Mouse (Mus musculus) megakaryocyte, embryonic 14.5 days (primary cell): ENCODE measurements around the gene Nelfe. TPM values are rescaled to one million over a fixed set of nuclear protein-coding genes. Genes with fewer than 3 reads are reported as not detected.

Experiments
- H3K27me3 ChIP-seq: replicated peaks from 2 replicates; pipeline ENCODE3; 2012; ENCODE audit warnings: inconsistent platforms
- H3K36me3 ChIP-seq: replicated peaks from 2 replicates; pipeline ENCODE3; 2012; ENCODE audit warnings: low read length, inconsistent platforms, mixed read lengths
- H3K4me1 ChIP-seq: 2 replicates; pipeline ENCODE4 v1.6.1; 2012; ENCODE audit warnings: inconsistent platforms
- H3K4me3 ChIP-seq: replicated peaks from 2 replicates; pipeline ENCODE3; 2012; ENCODE audit warnings: moderate library complexity, mild to moderate bottlenecking, inconsistent platforms
- H3K9me3 ChIP-seq: 2 replicates; pipeline ENCODE4 v1.6.1; 2012; ENCODE audit warnings: inconsistent platforms
- FLI1 ChIP-seq: IDR thresholded peaks from 2 replicates; pipeline ENCODE4 v1.6.1; 2012; ENCODE audit warnings: low read length, inconsistent platforms, mixed read lengths
- GATA1 ChIP-seq: IDR thresholded peaks from 3 replicates; pipeline ENCODE4 v1.6.1; 2012; ENCODE audit warnings: mixed read lengths, low read length, inconsistent platforms, borderline replicate concordance
- polyA plus RNA-seq: library from polyadenylated mRNA; stranded (reverse); fragments of >175 nt; gene quantifications from 2 replicates; pipeline ENCODE4 v1.2.3, GENCODE M21; 2012; ENCODE audit warnings: low replicate concordance; ENCODE audit not compliant: insufficient read depth

Nelfe gene
- polyA plus RNA-seq, 1 experiment = 220 TPM

DNA sequence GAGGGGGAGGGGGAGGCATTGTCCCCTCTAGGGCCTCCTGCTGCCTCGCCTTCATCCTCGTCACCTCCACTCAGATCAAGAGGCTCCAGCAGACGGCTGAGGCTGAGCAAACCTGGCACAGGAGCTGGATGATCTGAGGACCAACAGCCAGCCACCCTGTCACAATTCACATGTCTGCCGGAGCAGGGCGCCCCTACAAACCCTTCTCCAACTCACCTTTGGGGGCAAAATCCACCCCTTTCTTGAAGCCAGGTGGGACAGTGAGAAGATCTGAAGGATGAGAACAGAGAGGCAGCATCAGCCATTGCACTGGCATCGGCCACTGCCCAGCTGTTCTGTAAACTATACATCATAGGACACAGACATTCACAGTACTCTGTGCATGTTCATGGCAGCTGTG is 3.0 kb upstream of the Nelfe start:
- no peak overlapping the region for H3K4me3 ChIP-seq
- H3K9me3 ChIP-seq = no peaks in the 10 kb centered on the region
- H3K36me3 ChIP-seq = peaks cover 70% of the 10 kb centered on the region
- no peaks in the 10 kb centered on the region for H3K27me3 ChIP-seq
- no peak for TF ChIP-seq GATA1
- no peak for TF ChIP-seq FLI1
- H3K4me1 ChIP-seq = peaks cover 31% of the 10 kb centered on the region

DNA sequence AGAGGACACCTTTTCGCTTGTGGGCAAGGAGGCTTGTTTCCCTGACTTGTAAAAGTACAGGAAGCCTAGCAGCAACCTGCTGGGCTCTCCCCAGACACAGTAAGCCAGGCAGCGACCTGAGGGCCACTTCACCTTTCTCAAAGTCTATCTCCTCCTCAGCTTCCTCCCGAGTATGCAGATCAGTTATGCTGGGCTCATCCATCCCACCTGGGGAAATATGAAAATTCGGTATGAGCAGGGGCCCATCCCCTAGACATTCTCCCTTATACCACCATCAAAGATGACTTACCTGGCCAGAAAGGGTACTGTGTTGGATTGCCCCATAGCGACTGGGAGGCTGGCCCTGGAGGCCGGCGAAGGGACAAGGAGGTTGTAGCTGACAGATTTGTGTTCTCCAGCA is 2.6 kb upstream of the Nelfe start:
- no peaks in the 10 kb centered on the region for H3K27me3 ChIP-seq
- H3K9me3 ChIP-seq = no peaks in the 10 kb centered on the region
- no peak for TF ChIP-seq FLI1
- no peak for TF ChIP-seq GATA1
- H3K36me3 ChIP-seq = peaks cover 70% of the 10 kb centered on the region
- H3K4me1 ChIP-seq = peaks cover 33% of the 10 kb centered on the region
- H3K4me3 ChIP-seq = no peak overlapping the region

DNA sequence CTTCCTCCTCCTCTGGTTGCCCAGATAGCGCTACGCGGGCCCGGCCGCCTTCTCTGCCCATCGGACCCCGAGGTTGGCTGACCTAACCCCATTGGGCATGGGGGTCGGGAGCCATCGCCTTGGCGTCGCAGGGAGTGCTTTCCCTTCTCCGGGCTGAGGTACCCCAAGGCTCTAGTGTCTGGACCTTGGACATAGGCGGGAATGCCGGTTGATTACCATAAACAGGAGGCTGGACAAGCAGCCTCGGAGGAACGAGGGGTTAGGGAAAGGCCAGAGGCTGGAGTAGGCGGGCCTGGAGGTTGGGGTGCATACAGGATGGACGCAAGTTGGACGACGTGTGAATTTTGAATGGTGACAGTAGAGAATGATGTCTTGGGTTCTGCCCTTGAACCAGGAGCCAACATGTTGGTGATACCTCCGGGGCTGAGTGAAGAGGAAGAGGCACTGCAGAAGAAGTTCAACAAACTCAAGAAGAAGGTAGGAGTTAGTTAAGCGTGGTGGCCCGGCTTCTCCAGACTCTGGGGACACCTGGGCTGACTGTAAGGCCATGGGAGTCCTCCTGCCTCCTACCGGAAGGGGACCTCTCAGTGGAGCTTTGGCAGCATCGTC is 430 bp downstream of the Nelfe start:
- Histone ChIP-seq H3K36me3 (peaks cover 68% of the 10 kb centered on the region), H3K4me3 (peak overlapping the region; percentile 94), H3K27me3 (no peaks in the 10 kb centered on the region), H3K4me1 (peaks cover 33% of the 10 kb centered on the region), H3K9me3 (no peaks in the 10 kb centered on the region)
- TF ChIP-seq GATA1 (no peak), FLI1 (no peak)

DNA sequence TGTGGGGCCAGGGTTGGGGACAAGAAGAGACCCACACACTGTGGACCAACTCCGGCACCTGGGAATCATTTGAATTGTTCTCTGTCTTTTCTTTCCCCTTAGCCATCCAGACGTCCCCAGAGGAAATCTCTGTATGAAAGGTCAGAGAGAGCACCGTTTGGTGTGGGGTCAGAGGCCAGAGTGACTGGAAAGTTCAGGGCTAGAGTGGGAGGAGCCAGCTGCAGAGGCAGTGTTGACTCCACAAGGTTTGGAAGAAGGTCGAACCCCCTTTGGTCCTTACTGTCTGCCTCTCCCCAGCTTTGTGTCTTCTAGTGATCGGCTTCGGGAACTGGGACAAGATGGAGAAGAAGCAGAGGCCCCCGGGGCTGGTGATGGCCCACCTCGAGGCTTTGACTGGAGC is 3.3 kb downstream of the Nelfe start:
- no peak for TF ChIP-seq FLI1
- TF ChIP-seq GATA1 = no peak
- H3K36me3 ChIP-seq = peaks cover 69% of the 10 kb centered on the region
- no peaks in the 10 kb centered on the region for H3K9me3 ChIP-seq
- H3K4me3 ChIP-seq = no peak overlapping the region
- no peaks in the 10 kb centered on the region for H3K27me3 ChIP-seq
- peaks cover 40% of the 10 kb centered on the region for H3K4me1 ChIP-seq

DNA sequence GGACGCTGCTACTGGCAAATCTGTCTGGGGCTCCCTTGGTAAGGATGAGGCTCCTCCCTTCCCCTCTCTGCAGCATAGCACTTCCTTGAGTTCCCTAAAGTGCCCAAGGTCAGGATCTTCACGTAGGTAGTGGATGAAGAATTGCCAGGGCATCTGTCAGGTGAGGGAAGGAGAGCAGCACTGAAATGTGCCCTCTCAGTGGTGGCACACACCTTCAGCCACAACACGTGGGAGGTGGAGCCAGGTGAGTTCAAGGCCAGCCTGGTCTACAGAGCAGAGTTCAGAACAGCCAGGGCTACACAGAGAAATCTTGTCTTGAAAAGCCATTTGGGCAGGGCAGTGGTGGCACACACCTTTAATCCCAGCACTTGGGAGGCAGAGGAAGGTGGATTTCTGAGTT is 4.6 kb downstream of the Nelfe start:
- Histone ChIP-seq H3K4me1 (peaks cover 41% of the 10 kb centered on the region), H3K4me3 (no peak overlapping the region), H3K27me3 (no peaks in the 10 kb centered on the region), H3K36me3 (peaks cover 66% of the 10 kb centered on the region), H3K9me3 (no peaks in the 10 kb centered on the region)
- TF ChIP-seq GATA1 (no peak), FLI1 (no peak)

DNA sequence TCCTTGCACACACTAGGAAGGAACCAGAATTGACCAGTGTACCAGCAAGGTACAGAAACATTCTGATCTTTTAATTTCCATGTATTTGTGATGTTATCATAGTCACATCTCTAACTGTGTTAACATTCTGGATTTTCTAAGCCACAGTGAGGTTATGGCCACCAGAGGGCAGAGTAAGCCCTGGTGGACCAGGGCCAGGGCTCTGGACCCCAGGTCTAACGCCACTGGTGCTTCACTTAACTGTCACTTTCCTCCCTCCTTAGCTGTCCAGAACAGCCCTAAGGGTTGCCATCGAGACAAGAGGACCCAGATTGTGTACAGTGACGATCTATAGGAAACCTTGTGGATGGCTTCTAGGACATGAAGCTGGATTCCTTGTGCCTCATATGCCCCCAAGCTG is 5.6 kb downstream of the Nelfe start:
- Histone ChIP-seq H3K9me3 (no peaks in the 10 kb centered on the region), H3K4me3 (no peak overlapping the region), H3K4me1 (peaks cover 46% of the 10 kb centered on the region), H3K27me3 (peaks cover 7% of the 10 kb centered on the region), H3K36me3 (peaks cover 66% of the 10 kb centered on the region)
- TF ChIP-seq FLI1 (no peak), GATA1 (no peak; the same call in 2 of the 3 replicates)

DNA sequence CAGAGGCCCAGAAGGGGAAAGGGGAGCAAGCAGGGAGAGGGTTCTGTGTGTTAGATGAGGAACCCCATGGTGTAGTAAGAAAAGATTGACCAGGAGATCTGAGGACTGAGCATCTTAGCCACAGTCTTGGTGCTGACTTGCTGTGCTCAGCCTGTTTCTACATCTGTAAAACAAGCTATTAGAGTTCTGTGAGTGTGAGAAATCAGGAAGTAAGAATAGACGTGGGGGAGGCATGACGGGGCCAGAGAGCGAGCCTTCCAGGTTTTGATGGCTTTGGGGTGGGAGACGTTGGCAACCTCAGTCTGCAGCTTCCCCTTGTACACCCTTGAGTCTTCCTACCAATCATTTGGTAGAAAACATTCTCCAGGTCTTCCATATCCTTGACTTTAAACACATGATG is 8.5 kb downstream of the Nelfe start:
- TF ChIP-seq GATA1 (no peak), FLI1 (no peak)
- H3K27me3 ChIP-seq = peaks cover 35% of the 10 kb centered on the region
- H3K36me3 ChIP-seq = peaks cover 47% of the 10 kb centered on the region
- no peaks in the 10 kb centered on the region for H3K9me3 ChIP-seq
- no peak overlapping the region for H3K4me3 ChIP-seq
- H3K4me1 ChIP-seq = peaks cover 30% of the 10 kb centered on the region

DNA sequence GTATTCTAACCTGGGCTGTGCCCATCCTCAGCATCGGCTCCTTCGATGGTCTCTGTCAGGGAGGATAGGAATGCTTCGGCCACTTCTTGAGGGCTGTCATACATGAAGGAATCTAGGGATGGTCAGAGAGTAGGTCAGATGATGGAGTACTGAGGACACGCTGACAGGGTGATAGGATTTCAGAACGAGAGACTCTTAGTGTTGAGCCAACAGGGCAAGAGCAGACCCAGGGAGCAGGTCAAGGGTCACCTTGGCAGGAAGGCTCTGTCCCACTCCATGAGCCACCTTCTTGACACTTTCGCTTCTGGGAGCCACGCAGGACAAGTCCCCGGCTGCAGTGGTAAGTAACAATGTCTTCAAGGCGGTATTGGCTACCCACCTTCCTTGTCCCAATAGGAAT is 10.3 kb downstream of the Nelfe start:
- no peak for TF ChIP-seq FLI1
- no peak for TF ChIP-seq GATA1
- Histone ChIP-seq H3K4me3 (no peak overlapping the region), H3K4me1 (peaks cover 39% of the 10 kb centered on the region), H3K9me3 (no peaks in the 10 kb centered on the region), H3K27me3 (peaks cover 48% of the 10 kb centered on the region), H3K36me3 (peaks cover 29% of the 10 kb centered on the region)

DNA sequence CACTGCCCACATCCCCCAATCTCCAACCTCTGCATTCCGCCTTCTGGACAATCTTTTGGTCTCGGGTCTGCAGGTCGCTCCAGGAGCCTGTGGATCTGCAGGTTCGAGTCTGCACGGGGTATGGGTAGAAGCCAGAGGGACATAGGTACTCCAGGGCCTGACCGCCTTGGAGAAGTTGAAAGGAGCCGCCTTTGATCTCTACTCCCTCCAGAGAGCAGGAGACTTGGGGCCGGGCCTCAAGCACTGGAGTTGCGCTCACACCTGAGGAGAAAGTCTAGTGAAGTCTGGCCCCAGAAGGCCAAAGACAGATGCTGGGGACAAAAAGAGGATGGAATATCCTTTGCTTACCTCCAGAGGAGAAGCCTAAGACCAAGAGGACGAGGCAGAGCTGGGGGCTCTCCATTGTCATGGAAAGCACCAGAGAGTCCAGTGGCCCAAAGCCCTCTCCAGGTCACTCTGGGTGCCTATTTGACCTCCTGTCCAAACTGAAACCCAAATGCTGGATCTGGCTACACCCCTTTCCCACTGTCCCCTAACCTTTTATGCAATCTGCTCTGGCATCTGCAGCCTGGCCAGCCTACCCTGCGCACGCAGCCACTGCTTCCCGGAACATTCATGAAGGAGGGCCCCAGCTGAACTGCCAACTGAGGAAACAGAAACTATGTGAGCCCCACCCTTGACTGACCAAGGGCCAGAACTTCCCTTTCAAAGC is 11.7 kb downstream of the Nelfe start:
- Histone ChIP-seq H3K36me3 (peaks cover 15% of the 10 kb centered on the region), H3K27me3 (peaks cover 51% of the 10 kb centered on the region), H3K4me3 (no peak overlapping the region), H3K4me1 (peaks cover 39% of the 10 kb centered on the region), H3K9me3 (no peaks in the 10 kb centered on the region)
- TF ChIP-seq FLI1 (no peak), GATA1 (no peak)

DNA sequence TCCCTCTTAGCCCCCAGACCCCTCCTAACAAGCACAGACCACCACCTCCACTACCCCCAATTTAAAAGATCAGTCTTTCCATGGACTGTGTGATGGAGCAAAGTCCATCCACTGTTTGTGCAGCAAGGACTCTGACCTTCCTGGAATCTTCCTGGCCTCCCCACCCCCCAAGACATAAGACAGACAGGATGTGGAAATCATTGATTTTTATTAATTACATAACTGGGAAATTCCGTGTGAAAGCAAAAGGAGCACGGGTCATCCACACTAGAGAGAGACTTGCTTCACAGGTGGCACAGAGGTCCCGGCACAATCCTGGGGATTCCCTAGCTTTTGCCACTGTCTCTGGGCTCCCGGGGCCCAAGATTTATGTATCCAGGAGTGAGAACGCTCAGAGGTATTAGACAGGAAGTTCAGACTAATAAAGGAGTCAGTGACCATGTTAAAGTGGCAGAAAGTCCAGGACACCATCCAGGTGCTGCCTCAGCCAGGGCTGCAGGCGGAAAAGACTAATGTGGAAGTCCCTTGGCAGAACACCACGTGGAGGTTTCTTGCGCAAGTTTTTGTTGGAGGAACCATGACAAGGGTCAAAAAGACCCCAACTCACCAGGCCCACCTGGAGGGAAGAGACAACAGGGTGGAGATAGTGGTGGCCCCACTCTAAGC is 12.4 kb downstream of the Nelfe start, which contains the start of gene Cfb:
TSS of gene Cfb (minus strand) at position 103 of the 666 bp plus-strand sequence.
- Histone ChIP-seq H3K4me3 (no peak within 1 kb of the TSS), H3K9me3 (no peaks in the 10 kb centered on the region), H3K4me1 (peaks cover 39% of the 10 kb centered on the region), H3K36me3 (peaks cover 9% of the 10 kb centered on the region), H3K27me3 (peaks cover 51% of the 10 kb centered on the region)
- no peak for TF ChIP-seq FLI1
